Mouse (Mus musculus): ENCODE data around the gene Srl.

- TF ChIP-seq MAX (IDR thresholded peaks at IDR 0.05) (no peak), MYOG (IDR thresholded peaks at IDR 0.05; ENCODE audit: control insufficient read depth, extremely low read depth, insufficient read length) (no peak)
Measured at GRCm38 (mm10) chr16:4521074-4521667, 20.4 kb downstream of the Srl start.
